Mouse (Mus musculus): ENCODE measurements around the gene Hmgb1. TPM values are rescaled to one million over a fixed set of nuclear protein-coding genes. Genes with fewer than 3 reads are reported as not detected.

Hmgb1 gene
- polyA plus RNA-seq, 1 experiment = 18.9 TPM

DNA sequence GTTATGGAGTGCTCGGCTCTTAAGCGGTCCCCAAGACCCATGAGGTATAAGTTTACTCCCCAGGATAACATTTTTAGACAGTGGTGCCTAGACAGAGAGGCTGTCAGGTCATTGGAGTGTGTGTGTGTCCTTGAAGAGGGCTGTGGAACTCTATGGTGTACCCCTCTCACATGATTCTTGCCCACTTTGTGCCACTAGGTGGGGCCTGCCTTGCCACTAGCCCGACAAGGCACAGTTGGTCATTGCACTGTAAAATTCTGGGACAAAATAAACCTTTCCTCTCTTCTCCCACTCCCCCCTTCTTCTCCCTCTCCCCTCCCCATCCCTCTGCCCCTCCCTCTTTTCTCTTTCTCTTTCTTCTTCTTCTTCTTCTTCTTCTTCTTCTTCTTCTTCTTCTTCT is 96.1 kb downstream of the Hmgb1 start:
- H3K27me3 ChIP-seq (ENCODE audit: control insufficient read depth, insufficient read depth, low read length) = no peaks in the 10 kb centered on the region
- TF ChIP-seq POLR2A (IDR thresholded peaks at IDR 0.05; ENCODE audit: low read depth, low read length) (no peak), CTCF (IDR thresholded peaks at IDR 0.05; ENCODE audit: extremely low read depth, insufficient read depth, insufficient read length, insufficient replicate concordance) (peak; percentile 12; the same call in 1 of the 2 replicates)
- 80% methylated on average over 3 of the region's 3 CpGs for WGBS
- H3K27ac ChIP-seq (ENCODE audit: insufficient read depth, low read length) = no peak overlapping the region
- H3K36me3 ChIP-seq (ENCODE audit: control insufficient read depth, insufficient read depth, low read length) = no peaks in the 10 kb centered on the region
- H3K4me3 ChIP-seq (ENCODE audit: extremely low read depth, insufficient read depth, insufficient read length) = no peak overlapping the region
- no peaks in the 10 kb centered on the region for H3K4me1 ChIP-seq (ENCODE audit: control insufficient read depth, insufficient read depth, insufficient read length)
- peak in 1 of 2 experiments; percentile 15 for DNase-seq (ENCODE audit: low read depth in 1 of 2, low spot score in 2 of 2)

DNA sequence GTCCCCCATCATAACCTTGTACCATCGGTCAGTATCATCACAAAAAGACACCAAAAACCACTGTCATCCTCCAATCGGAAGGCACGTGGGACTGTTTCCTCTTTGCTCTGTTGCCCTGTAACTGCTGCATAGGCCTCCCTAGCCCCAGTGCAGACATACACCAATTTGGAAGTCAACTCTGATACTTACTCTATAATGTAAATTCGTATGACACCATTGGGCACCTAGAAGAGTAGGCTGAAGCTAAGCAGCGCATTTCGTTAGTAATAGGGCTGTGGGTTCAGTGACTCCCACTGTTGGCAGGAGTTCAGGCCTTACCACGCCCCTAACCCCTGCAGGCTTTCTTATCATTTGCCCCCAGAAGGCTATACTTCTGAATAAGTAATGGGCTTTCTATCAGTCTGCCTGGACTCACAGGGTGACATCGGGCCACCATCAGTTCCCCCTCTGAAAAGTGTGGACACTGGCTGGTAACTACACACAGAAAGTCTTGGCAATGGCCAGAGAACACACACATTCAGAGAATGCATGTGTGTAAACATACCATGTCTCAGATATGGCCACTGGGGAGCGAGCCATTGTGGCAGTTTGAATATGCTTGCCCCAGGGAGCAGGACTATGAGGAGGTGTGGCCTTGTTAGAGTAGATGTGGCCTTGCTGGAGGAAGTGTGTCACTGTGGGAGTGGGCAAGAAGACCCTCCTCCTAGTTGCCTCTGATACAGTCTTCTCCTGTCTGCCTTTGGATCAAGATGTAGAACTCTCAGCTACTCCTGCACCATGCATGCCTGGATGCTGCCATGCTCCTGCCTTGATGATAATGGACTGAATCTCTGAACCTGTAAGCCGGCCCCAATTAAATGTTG is 97.7 kb downstream of the Hmgb1 start:
- Histone ChIP-seq H3K27me3 (ENCODE audit: control insufficient read depth, insufficient read depth, low read length) (no peaks in the 10 kb centered on the region), H3K4me1 (ENCODE audit: control insufficient read depth, insufficient read depth, insufficient read length) (no peaks in the 10 kb centered on the region), H3K4me3 (ENCODE audit: extremely low read depth, insufficient read depth, insufficient read length) (no peak overlapping the region), H3K27ac (ENCODE audit: insufficient read depth, low read length) (no peak overlapping the region), H3K36me3 (ENCODE audit: control insufficient read depth, insufficient read depth, low read length) (no peaks in the 10 kb centered on the region)
- TF ChIP-seq CTCF (IDR thresholded peaks at IDR 0.05; ENCODE audit: extremely low read depth, insufficient read depth, insufficient read length, insufficient replicate concordance) (no peak), POLR2A (IDR thresholded peaks at IDR 0.05; ENCODE audit: low read depth, low read length) (no peak)
- no peak for DNase-seq (ENCODE audit: low read depth in 1 of 2, low spot score in 2 of 2)
- WGBS = 81% methylated on average over 10 of the region's 10 CpGs

DNA sequence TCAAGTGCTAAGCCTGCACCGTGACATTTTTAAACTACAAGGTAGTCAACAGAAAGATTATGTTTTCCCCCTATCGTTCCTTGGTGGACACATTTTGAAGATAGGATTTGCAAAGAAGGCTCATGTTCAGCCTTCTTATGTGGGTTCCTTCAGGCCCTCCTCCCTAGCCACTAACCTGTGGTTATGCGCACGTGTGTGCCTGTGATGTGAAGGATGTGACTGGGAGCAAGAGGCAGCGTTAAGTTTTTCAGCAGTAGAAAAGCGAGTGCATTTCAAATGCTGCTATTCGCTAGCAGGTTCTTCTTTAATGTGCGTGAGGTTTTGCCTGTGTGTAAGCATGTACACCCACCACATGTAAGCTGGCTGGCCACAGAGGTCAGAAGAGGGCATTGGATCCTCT is 103.8 kb downstream of the Hmgb1 start:
- Histone ChIP-seq H3K27me3 (ENCODE audit: control insufficient read depth, insufficient read depth, low read length) (no peaks in the 10 kb centered on the region), H3K36me3 (ENCODE audit: control insufficient read depth, insufficient read depth, low read length) (no peaks in the 10 kb centered on the region), H3K4me3 (ENCODE audit: extremely low read depth, insufficient read depth, insufficient read length) (no peak overlapping the region), H3K4me1 (ENCODE audit: control insufficient read depth, insufficient read depth, insufficient read length) (peaks cover 7% of the 10 kb centered on the region; the same call in 1 of the 2 replicates), H3K27ac (ENCODE audit: insufficient read depth, low read length) (no peak overlapping the region)
- peak in 1 of 2 experiments; percentile 51 for DNase-seq (ENCODE audit: low read depth in 1 of 2, low spot score in 2 of 2)
- WGBS = 39% methylated on average over 8 of the region's 8 CpGs
- no peak for TF ChIP-seq POLR2A (IDR thresholded peaks at IDR 0.05; ENCODE audit: low read depth, low read length)
- no peak for TF ChIP-seq CTCF (IDR thresholded peaks at IDR 0.05; ENCODE audit: extremely low read depth, insufficient read depth, insufficient read length, insufficient replicate concordance)

DNA sequence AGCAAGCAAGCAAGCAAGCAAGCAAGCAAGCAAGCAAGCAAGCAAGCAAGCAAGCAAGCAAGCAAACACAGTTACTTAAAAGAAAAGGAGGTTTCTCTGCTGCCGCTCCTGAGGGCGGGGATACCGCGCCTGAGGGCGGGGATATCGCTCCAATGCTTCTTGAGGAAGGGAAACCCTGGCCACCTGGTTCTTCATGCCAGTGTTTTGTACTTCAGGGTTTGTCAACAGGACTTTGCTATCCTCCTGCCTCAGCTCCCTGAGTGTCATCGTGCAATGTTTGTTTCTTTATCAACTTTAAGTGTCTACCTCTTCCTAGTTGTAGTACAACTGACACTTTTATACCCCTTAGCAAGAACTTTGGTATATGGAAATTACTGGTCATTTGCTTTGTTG is 104.5 kb downstream of the Hmgb1 start:
- TF ChIP-seq CTCF (IDR thresholded peaks at IDR 0.05; ENCODE audit: extremely low read depth, insufficient read depth, insufficient read length, insufficient replicate concordance) = no peak
- TF ChIP-seq POLR2A (IDR thresholded peaks at IDR 0.05; ENCODE audit: low read depth, low read length) = no peak
- peaks cover 7% of the 10 kb centered on the region; the same call in 1 of the 2 replicates for H3K4me1 ChIP-seq (ENCODE audit: control insufficient read depth, insufficient read depth, insufficient read length)
- no peak for DNase-seq (ENCODE audit: low read depth in 1 of 2, low spot score in 2 of 2)
- no peaks in the 10 kb centered on the region for H3K27me3 ChIP-seq (ENCODE audit: control insufficient read depth, insufficient read depth, low read length)
- no peak overlapping the region for H3K4me3 ChIP-seq (ENCODE audit: extremely low read depth, insufficient read depth, insufficient read length)
- H3K36me3 ChIP-seq (ENCODE audit: control insufficient read depth, insufficient read depth, low read length) = no peaks in the 10 kb centered on the region
- WGBS = 54% methylated on average over 7 of the region's 7 CpGs
- no peak overlapping the region for H3K27ac ChIP-seq (ENCODE audit: insufficient read depth, low read length)

DNA sequence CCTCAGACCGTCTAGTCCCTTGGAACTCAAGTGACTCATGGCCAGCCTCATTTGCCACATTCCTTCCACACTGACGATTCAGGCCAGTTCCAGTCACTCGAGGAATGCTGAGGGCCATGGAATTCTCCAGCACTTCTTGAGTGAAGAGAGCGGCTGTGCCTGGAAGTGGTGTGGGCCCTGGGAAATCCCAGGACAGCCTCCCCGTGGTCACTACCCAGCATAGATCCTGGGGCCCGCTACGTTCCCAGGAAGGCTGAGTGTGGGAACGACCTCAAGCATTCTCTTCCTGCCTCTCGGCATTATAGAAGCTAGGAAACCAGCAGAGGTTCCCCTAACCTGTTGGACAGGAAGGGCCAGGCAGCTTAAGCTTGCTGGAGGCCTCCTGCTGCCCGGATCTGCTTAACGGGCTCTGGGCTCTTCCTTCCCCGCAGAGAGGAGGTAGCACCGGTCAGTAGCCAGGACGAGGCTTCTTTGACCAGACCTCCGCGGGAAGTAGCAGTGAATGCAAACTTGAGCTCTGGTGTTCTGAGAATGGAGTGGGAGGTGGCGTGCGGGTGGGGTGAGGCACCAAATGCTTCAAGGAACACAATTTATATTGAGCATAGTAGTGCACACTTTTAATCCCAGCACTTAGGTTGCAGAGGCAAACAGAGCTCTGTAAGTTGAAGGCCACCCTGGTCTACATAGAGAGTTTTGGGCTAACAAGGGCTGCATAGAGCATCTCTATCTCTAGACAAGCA is 105.1 kb downstream of the Hmgb1 start:
- WGBS = 70% methylated on average over 18 of the region's 18 CpGs
- no peak overlapping the region for H3K4me3 ChIP-seq (ENCODE audit: extremely low read depth, insufficient read depth, insufficient read length)
- no peak for DNase-seq (ENCODE audit: low read depth in 1 of 2, low spot score in 2 of 2)

DNA sequence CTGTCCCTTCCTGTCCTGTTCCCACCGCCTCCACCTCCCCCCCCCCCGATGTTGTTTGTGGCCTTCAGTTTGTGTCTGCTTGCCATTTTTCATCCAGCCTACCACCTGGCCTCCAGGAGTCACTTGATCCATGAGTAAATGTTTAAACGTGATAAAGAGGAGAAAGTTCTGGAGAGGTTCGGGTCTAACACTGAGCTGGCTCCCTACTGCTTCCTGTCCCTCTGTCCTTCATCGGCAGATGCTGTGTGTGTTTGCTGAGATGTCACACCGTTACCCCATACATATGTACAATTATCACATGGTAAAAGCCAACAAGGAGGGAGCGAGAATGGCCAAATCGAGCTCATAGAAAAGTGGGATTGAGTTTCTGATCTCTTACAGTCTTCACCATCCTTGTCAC is 107.2 kb downstream of the Hmgb1 start:
- TF ChIP-seq CTCF (IDR thresholded peaks at IDR 0.05; ENCODE audit: extremely low read depth, insufficient read depth, insufficient read length, insufficient replicate concordance) (no peak), POLR2A (IDR thresholded peaks at IDR 0.05; ENCODE audit: low read depth, low read length) (no peak)
- no peaks in the 10 kb centered on the region for H3K36me3 ChIP-seq (ENCODE audit: control insufficient read depth, insufficient read depth, low read length)
- H3K4me3 ChIP-seq (ENCODE audit: extremely low read depth, insufficient read depth, insufficient read length) = no peak overlapping the region
- WGBS = 90% methylated on average over 8 of the region's 8 CpGs
- H3K4me1 ChIP-seq (ENCODE audit: control insufficient read depth, insufficient read depth, insufficient read length) = peaks cover 7% of the 10 kb centered on the region; the same call in 1 of the 2 replicates
- H3K27ac ChIP-seq (ENCODE audit: insufficient read depth, low read length) = no peak overlapping the region
- no peak for DNase-seq (ENCODE audit: low read depth in 1 of 2, low spot score in 2 of 2)
- H3K27me3 ChIP-seq (ENCODE audit: control insufficient read depth, insufficient read depth, low read length) = no peaks in the 10 kb centered on the region

More for the DNA sequence above, 105.1 kb downstream of the Hmgb1 start:
- TF ChIP-seq POLR2A (IDR thresholded peaks at IDR 0.05; ENCODE audit: low read depth, low read length) (no peak), CTCF (IDR thresholded peaks at IDR 0.05; ENCODE audit: extremely low read depth, insufficient read depth, insufficient read length, insufficient replicate concordance) (no peak)
- Histone ChIP-seq H3K36me3 (ENCODE audit: control insufficient read depth, insufficient read depth, low read length) (no peaks in the 10 kb centered on the region), H3K27me3 (ENCODE audit: control insufficient read depth, insufficient read depth, low read length) (no peaks in the 10 kb centered on the region), H3K27ac (ENCODE audit: insufficient read depth, low read length) (no peak overlapping the region), H3K4me1 (ENCODE audit: control insufficient read depth, insufficient read depth, insufficient read length) (peaks cover 7% of the 10 kb centered on the region; the same call in 1 of the 2 replicates)
